Mouse (Mus musculus) MEL (cell line): ENCODE results near the gene Aak1.

Experiments used
- CTCF ChIP-seq, 3 experiments: IDR thresholded peaks in 2 of 3; conservative IDR thresholded peaks in 1 of 3; 2 replicates each; pipeline ENCODE4 v1.5.1; 2011 to 2012; ENCODE audit warnings: low read length in 3 of 3, low read depth in 2 of 3, mild to moderate bottlenecking in 2 of 3, improper control_type of control experiment in 1 of 3, inconsistent platforms in 1 of 3, mixed read lengths in 1 of 3, moderate library complexity in 1 of 3; ENCODE audit not compliant: control insufficient read depth in 1 of 3, insufficient read depth in 1 of 3, poor library complexity in 1 of 3, severe bottlenecking in 1 of 3
- EP300 ChIP-seq, 2 experiments: IDR thresholded peaks; 2 replicates each; pipeline ENCODE4 v1.6.1; 2011; ENCODE audit warnings: improper control_type of control experiment in 2 of 2, low read length in 2 of 2, low read depth in 1 of 2, mild to moderate bottlenecking in 1 of 2
- HCFC1 ChIP-seq: IDR thresholded peaks from 2 replicates; pipeline ENCODE4 v1.6.1; 2012; ENCODE audit warnings: low read depth, mild to moderate bottlenecking, inconsistent platforms, low read length, improper control_type of control experiment, moderate library complexity
- POLR2A ChIP-seq, 2 experiments: IDR thresholded peaks; 2 replicates each; pipeline ENCODE4 v1.6.1; 2011 to 2012; ENCODE audit warnings: low read length in 2 of 2, mild to moderate bottlenecking in 2 of 2, control low read depth in 1 of 2, improper control_type of control experiment in 1 of 2, low read depth in 1 of 2, moderate library complexity in 1 of 2; ENCODE audit not compliant: control insufficient read depth in 1 of 2, insufficient read depth in 1 of 2, poor library complexity in 1 of 2
- TBP ChIP-seq: IDR thresholded peaks from 2 replicates; pipeline ENCODE4 v1.8.0; 2011; ENCODE audit warnings: low read depth, low read length, improper control_type of control experiment
- USF1 ChIP-seq: IDR thresholded peaks from 2 replicates; pipeline ENCODE4 v1.6.1; 2014; ENCODE audit warnings: low read depth, mild to moderate bottlenecking, inconsistent platforms, low read length, improper control_type of control experiment, moderate library complexity

DNA sequence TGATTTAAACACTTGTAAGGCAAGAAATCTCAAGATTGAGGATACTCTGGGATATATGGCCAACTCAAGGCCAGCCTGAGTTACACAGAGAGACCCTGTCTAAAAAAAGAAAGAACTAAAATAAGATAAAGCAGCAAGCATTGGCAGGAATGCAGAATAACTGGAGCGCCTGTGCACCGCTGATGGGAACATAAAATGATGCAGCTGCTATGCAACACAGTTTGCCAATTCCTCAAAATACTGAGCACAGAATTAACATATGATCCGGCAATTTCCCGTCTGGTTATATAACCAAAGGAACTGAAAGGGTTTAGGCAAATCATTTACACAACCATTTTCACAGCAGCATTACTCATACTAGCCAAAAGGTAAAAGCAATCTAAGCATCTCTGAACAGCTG is 30.0 kb downstream of the Aak1 start:
- TF ChIP-seq USF1 (no peak), CTCF (IDR thresholded peaks at IDR 0.05 in 2 of 3, conservative IDR thresholded peaks at IDR 0.05 in 1 of 3; ENCODE audit: control insufficient read depth in 1 of 3, insufficient read depth in 1 of 3, low read depth in 2 of 3, low read length in 3 of 3, poor library complexity in 1 of 3, severe bottlenecking in 1 of 3) (no peak), TBP (no peak), EP300 (IDR thresholded peaks at IDR 0.05; ENCODE audit: low read depth in 1 of 2, low read length in 2 of 2) (no peak), HCFC1 (no peak), POLR2A (IDR thresholded peaks at IDR 0.05; ENCODE audit: control insufficient read depth in 1 of 2, insufficient read depth in 1 of 2, low read depth in 1 of 2, low read length in 2 of 2, poor library complexity in 1 of 2) (no peak)
